11 mouse cellular contexts compared by ENCODE assay signal in genomic region chr7:110091670-110092069, GRCm38 (mm10). TPM values are rescaled to one million over a fixed set of nuclear protein-coding genes. Genes with fewer than 3 reads are reported as not detected.
DNase-seq lines count a peak whose midpoint lies in the region; ATAC-seq and TF ChIP-seq lines count a peak whose summit lies in the region.
"Had no signal": no experiment of that assay in that cellular context is flagged by ENCODE, and none has a peak within 500 bp of the region (broad histone marks: within the 10 kb centered on the region; RNA-seq: fewer than 3 reads in every experiment).

No protein-coding gene starts in this region.

- no peak overlapping the region for H3K4me2 ChIP-seq in hindbrain, postnatal 0 days (ENCODE audit: low read depth, low read length)
- no peak overlapping the region for H3K4me2 ChIP-seq in heart, embryonic 12.5 days
- H3K4me2 ChIP-seq in kidney, embryonic 15.5 days = no peak overlapping the region
- H3K4me2 ChIP-seq: limb, embryonic 13.5 days had no signal

- H3K4me3 ChIP-seq in hindbrain, postnatal 0 days (ENCODE audit: low read length) = no peak overlapping the region
- no peak overlapping the region for H3K4me3 ChIP-seq in heart, embryonic 12.5 days
- H3K4me3 ChIP-seq in kidney, embryonic 15.5 days (replicated peaks) = no peak overlapping the region
- H3K4me3 ChIP-seq: heart, adult 2 months; limb, embryonic 13.5 days had no signal

- DNase-seq in left cerebral cortex, adult 18-20 months (ENCODE audit: low spot score in 2 of 2) = peak; percentile 23 to 47
- DNase-seq in left cerebral cortex, adult 11 months (ENCODE audit: low spot score) = no peak
- peak; percentile 64 to 70 for DNase-seq in cerebellum, postnatal 14 days
- peak; percentile 65 for DNase-seq in hindbrain, postnatal 0 days (ENCODE audit: low spot score)
- DNase-seq in right cerebral cortex, adult 2 months (ENCODE audit: low spot score in 2 of 2) = peak; percentile 58 to 68
- no peak for DNase-seq in thymus, postnatal 0 days (ENCODE audit: low spot score)
- DNase-seq: heart, adult 2 months; spleen, adult 18-20 months had no signal

- H3K27ac ChIP-seq in hindbrain, postnatal 0 days = no peak overlapping the region
- H3K27ac ChIP-seq in heart, embryonic 12.5 days (ENCODE audit: poor library complexity, severe bottlenecking) = no peak overlapping the region
- H3K27ac ChIP-seq in kidney, embryonic 15.5 days = no peak overlapping the region
- H3K27ac ChIP-seq: heart, adult 2 months; limb, embryonic 13.5 days had no signal

- H3K9me3 ChIP-seq in hindbrain, postnatal 0 days (ENCODE audit: low read length) = no peaks in the 10 kb centered on the region
- H3K9me3 ChIP-seq in heart, embryonic 12.5 days (replicated peaks) = no peaks in the 10 kb centered on the region
- no peaks in the 10 kb centered on the region for H3K9me3 ChIP-seq in kidney, embryonic 15.5 days (replicated peaks)
- H3K9me3 ChIP-seq: limb, embryonic 13.5 days had no signal

- peak; percentile 66; the same call in 1 of the 2 replicates for ATAC-seq in hindbrain, postnatal 0 days
- no peak for ATAC-seq in heart, embryonic 12.5 days (ENCODE audit: insufficient number of reproducible peaks, low FRiP score)
- ATAC-seq in kidney, embryonic 15.5 days (replicated peaks; ENCODE audit: low FRiP score) = no peak

- H3K4me1 ChIP-seq in hindbrain, postnatal 0 days (ENCODE audit: insufficient read depth, low read length) = no peaks in the 10 kb centered on the region
- no peaks in the 10 kb centered on the region for H3K4me1 ChIP-seq in heart, embryonic 12.5 days (replicated peaks)
- H3K4me1 ChIP-seq in kidney, embryonic 15.5 days = 0 out of 2 replicates have a peak, but pooled peaks cover 2% of the 10 kb centered on the region
- H3K4me1 ChIP-seq: limb, embryonic 13.5 days had no signal

- TF ChIP-seq CTCF in hindbrain, postnatal 0 days (IDR thresholded peaks at IDR 0.05; ENCODE audit: low read depth) = no peak

- H3K27me3 ChIP-seq in hindbrain, postnatal 0 days (ENCODE audit: insufficient read depth, low read length) = no peaks in the 10 kb centered on the region
- no peaks in the 10 kb centered on the region for H3K27me3 ChIP-seq in heart, embryonic 12.5 days (replicated peaks)
- H3K27me3 ChIP-seq in kidney, embryonic 15.5 days = no peaks in the 10 kb centered on the region
- H3K27me3 ChIP-seq: limb, embryonic 13.5 days had no signal

- WGBS in hindbrain, postnatal 0 days = 32% methylated on average over 7 of the region's 7 CpGs
- WGBS in heart, embryonic 12.5 days = 86% methylated on average over 7 of the region's 7 CpGs
- 75% methylated on average over 7 of the region's 7 CpGs for WGBS in kidney, embryonic 15.5 days

- H3K9ac ChIP-seq in hindbrain, postnatal 0 days (replicated peaks; ENCODE audit: low read length) = no peak overlapping the region
- H3K9ac ChIP-seq in heart, embryonic 12.5 days = no peak overlapping the region
- H3K9ac ChIP-seq in kidney, embryonic 15.5 days = no peak overlapping the region
- H3K9ac ChIP-seq: limb, embryonic 13.5 days had no signal

- H3K36me3 ChIP-seq in hindbrain, postnatal 0 days (ENCODE audit: insufficient read depth, low read length) = peaks cover 33% of the 10 kb centered on the region
- H3K36me3 ChIP-seq in heart, embryonic 12.5 days = peaks cover 88% of the 10 kb centered on the region
- peaks cover 99% of the 10 kb centered on the region for H3K36me3 ChIP-seq in kidney, embryonic 15.5 days

RNA-seq across cellular contexts. Expression of gene Wee1, which starts 30.2 kb away (rescaled TPM):
- total RNA-seq in left cerebral cortex, adult 18-20 months (2021) = 10 to 100 TPM; 27.3 to 27.4 TPM
- 8.2 and 11.0 TPM in 2 replicates for total RNA-seq in hindbrain, postnatal 0 days (2014; rRNA removed)
- polyA plus RNA-seq in hindbrain, postnatal 0 days (2015; fragmentation: Nextera tagmentation; extraction: Ambion mirVana) = 5.6 and 6.2 TPM in 2 replicates
- polyA plus RNA-seq in heart, embryonic 12.5 days (2016; fragmentation: Nextera tagmentation; extraction: Ambion mirVana) = 38.1 and 38.6 TPM in 2 replicates
- 25.1 and 26.6 TPM in 2 replicates for polyA plus RNA-seq in kidney, embryonic 15.5 days (2015; fragmentation: Nextera tagmentation; extraction: Ambion mirVana)
- 15.9 and 17.0 TPM in 2 replicates for polyA plus RNA-seq in thymus, postnatal 0 days (2015; fragmentation: Nextera tagmentation; extraction: Ambion mirVana)

RNA-seq across cellular contexts. Expression of gene Zfp143, which starts 30.7 kb away (rescaled TPM):
- 10 to 100 TPM; 10.9 to 13.0 TPM for total RNA-seq in left cerebral cortex, adult 18-20 months (2021)
- total RNA-seq in hindbrain, postnatal 0 days (2014; rRNA removed) = 12.3 and 17.1 TPM in 2 replicates
- 6.2 and 7.1 TPM in 2 replicates for polyA plus RNA-seq in hindbrain, postnatal 0 days (2015; fragmentation: Nextera tagmentation; extraction: Ambion mirVana)
- polyA plus RNA-seq in heart, embryonic 12.5 days (2016; fragmentation: Nextera tagmentation; extraction: Ambion mirVana) = 16.0 and 17.1 TPM in 2 replicates
- 19.0 and 21.0 TPM in 2 replicates for polyA plus RNA-seq in kidney, embryonic 15.5 days (2015; fragmentation: Nextera tagmentation; extraction: Ambion mirVana)
- 21.6 and 21.9 TPM in 2 replicates for polyA plus RNA-seq in thymus, postnatal 0 days (2015; fragmentation: Nextera tagmentation; extraction: Ambion mirVana)

Comparison
In these comparisons a context has a peak if more than half of its experiments do, and no peak if none do; other contexts are left out.
1. DNase-seq: peak in left cerebral cortex, adult 18-20 months (2 of 2), cerebellum, postnatal 14 days (2 of 2), hindbrain, postnatal 0 days (single experiment) and right cerebral cortex, adult 2 months (2 of 2); none in left cerebral cortex, adult 11 months (single experiment) and thymus, postnatal 0 days (single experiment).